Mouse (Mus musculus): ENCODE measurements around the gene Lexm. TPM values are rescaled to one million over a fixed set of nuclear protein-coding genes. Genes with fewer than 3 reads are reported as not detected.

The Lexm gene
- total and polyA plus RNA-seq, 3 experiments, result 0.19 to 0.21 TPM; not detected in 1

DNA sequence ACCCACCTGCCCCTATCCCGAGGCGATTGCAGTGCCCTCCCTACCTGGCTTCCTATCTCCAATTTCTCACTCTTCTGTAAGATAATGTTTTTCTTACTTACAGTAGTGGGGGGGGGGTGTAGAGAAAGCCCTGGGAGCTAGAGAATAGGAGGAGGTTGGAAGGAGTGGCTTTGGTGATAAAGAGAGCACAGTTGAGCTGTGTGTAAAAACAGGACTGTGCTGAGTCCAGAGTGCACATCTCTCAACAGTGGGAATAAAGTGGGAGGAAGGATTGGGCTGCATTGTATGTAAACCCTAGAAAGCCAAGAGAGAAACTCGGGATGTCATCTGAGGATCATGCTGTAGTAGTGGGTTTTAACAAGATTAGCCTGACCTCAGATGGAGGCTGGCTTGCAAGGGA is 68.9 kb downstream of the Lexm start:
- no peaks in the 10 kb centered on the region for H3K36me3 ChIP-seq (replicated peaks in 1 of 2; ENCODE audit: control insufficient read depth in 1 of 2, insufficient read depth in 1 of 2, low read length in 1 of 2)
- no peak overlapping the region for H3K27ac ChIP-seq (ENCODE audit: insufficient read depth, low read depth)
- H3K79me2 ChIP-seq (replicated peaks; ENCODE audit: control insufficient read depth, extremely low read depth, insufficient read depth, poor library complexity, severe bottlenecking), result no peaks in the 10 kb centered on the region
- in situ Hi-C loops (cut with MboI; ENCODE audit: low pct_ligation_motif_present, low pct_unique_long_range_greater_than_20kb, low sequenced_read_pairs) (no loop called here), dilution Hi-C loops (cut with MboI; ENCODE audit: extremely low pct_ligation_motif_present, extremely low pct_unique_long_range_greater_than_20kb, low sequenced_read_pairs) (no loop called here)
- H3K4me3 ChIP-seq (replicated peaks in 1 of 3; ENCODE audit: low read depth in 2 of 3, low read length in 2 of 3, poor library complexity in 1 of 3), result no peak overlapping the region
- H3K27me3 ChIP-seq (replicated peaks), result no peaks in the 10 kb centered on the region
- H3K4me1 ChIP-seq (ENCODE audit: control insufficient read depth in 1 of 2, insufficient read depth in 2 of 2), result peaks cover 0 to 8% of the 10 kb centered on the region in 2 experiments; a peak in 1 of 4 replicates
- no peak for DNase-seq (ENCODE audit: extremely low read depth)
- H3K4me2 ChIP-seq (ENCODE audit: insufficient read depth, low read depth, poor library complexity, severe bottlenecking), result no peak overlapping the region
- H3K9me3 ChIP-seq (replicated peaks; ENCODE audit: low read length), result no peaks in the 10 kb centered on the region
- no peak for TF ChIP-seq TBP (conservative IDR thresholded peaks at IDR 0.05; ENCODE audit: low read depth, low read length)
- TF ChIP-seq BHLHE40 (IDR thresholded peaks at IDR 0.05; ENCODE audit: low read depth, low read length), result no peak
- TF ChIP-seq MXI1 (IDR thresholded peaks at IDR 0.05; ENCODE audit: low read depth, low read length), result no peak
- no peak for TF ChIP-seq CTCF (conservative IDR thresholded peaks at IDR 0.05 in 1 of 2, IDR thresholded peaks at IDR 0.05 in 1 of 2; ENCODE audit: low read depth in 2 of 2, low read length in 2 of 2)
- TF ChIP-seq ZKSCAN1 (IDR thresholded peaks at IDR 0.05; ENCODE audit: borderline replicate concordance, low read depth, low read length), result no peak
- TF ChIP-seq ETS1 (conservative IDR thresholded peaks at IDR 0.05; ENCODE audit: low read depth, low read length), result no peak
- no peak for TF ChIP-seq HCFC1 (IDR thresholded peaks at IDR 0.05; ENCODE audit: low read depth, low read length)
- no peak for TF ChIP-seq IRF4 (IDR thresholded peaks at IDR 0.05; ENCODE audit: low read depth, low read length)
- no peak for TF ChIP-seq CHD2 (IDR thresholded peaks at IDR 0.05; ENCODE audit: low read length)
- no peak for TF ChIP-seq MAZ (IDR thresholded peaks at IDR 0.05; ENCODE audit: low read depth, low read length)
- TF ChIP-seq NELFE (IDR thresholded peaks at IDR 0.05; ENCODE audit: low read depth, low read length), result no peak
- TF ChIP-seq EP300 (IDR thresholded peaks at IDR 0.05; ENCODE audit: low read length), result no peak
- TF ChIP-seq CHD1 (IDR thresholded peaks at IDR 0.05; ENCODE audit: low read depth, low read length), result no peak
- TF ChIP-seq NRF1 (IDR thresholded peaks at IDR 0.05; ENCODE audit: low read depth, low read length), result no peak
- no peak for TF ChIP-seq MYC (IDR thresholded peaks at IDR 0.05; ENCODE audit: low read depth, low read length)
- TF ChIP-seq RCOR1 (conservative IDR thresholded peaks at IDR 0.05; ENCODE audit: low read depth, low read length), result no peak
- no peak for TF ChIP-seq MAX (IDR thresholded peaks at IDR 0.05; ENCODE audit: low read length)
- no peak overlapping the region for H3K9ac ChIP-seq (ENCODE audit: insufficient read depth, low read depth)

DNA sequence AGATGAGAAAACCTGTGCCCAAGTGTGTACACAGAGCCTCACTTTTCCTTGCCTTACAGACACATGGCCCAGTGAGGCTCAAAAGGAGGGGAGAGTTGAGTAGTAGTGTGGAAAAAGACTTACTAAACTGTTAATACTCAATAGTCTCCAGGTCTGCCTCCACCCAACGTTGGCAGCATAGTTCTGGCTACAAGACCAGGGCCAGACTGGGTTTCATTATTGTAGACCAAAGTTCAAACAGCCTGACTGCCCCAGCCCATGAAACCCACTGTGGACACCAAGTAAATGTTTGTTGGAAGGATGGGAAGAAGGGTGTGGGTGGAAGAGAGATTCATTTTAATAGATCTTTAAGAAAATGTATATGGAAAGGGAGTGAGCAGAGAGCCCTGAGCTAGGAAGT is 70.1 kb downstream of the Lexm start:
- no peak for DNase-seq (ENCODE audit: extremely low read depth)
- Histone ChIP-seq H3K36me3 (replicated peaks in 1 of 2; ENCODE audit: control insufficient read depth in 1 of 2, insufficient read depth in 1 of 2, low read length in 1 of 2) (no peaks in the 10 kb centered on the region), H3K79me2 (replicated peaks; ENCODE audit: control insufficient read depth, extremely low read depth, insufficient read depth, poor library complexity, severe bottlenecking) (no peaks in the 10 kb centered on the region), H3K9ac (ENCODE audit: insufficient read depth, low read depth) (no peak overlapping the region), H3K4me3 (replicated peaks in 1 of 3; ENCODE audit: low read depth in 2 of 3, low read length in 2 of 3, poor library complexity in 1 of 3) (no peak overlapping the region), H3K27me3 (replicated peaks) (no peaks in the 10 kb centered on the region), H3K27ac (ENCODE audit: insufficient read depth, low read depth) (no peak overlapping the region), H3K4me2 (ENCODE audit: insufficient read depth, low read depth, poor library complexity, severe bottlenecking) (no peak overlapping the region), H3K4me1 (ENCODE audit: control insufficient read depth in 1 of 2, insufficient read depth in 2 of 2) (peaks cover 0 to 8% of the 10 kb centered on the region in 2 experiments; a peak in 1 of 4 replicates), H3K9me3 (replicated peaks; ENCODE audit: low read length) (no peaks in the 10 kb centered on the region)
- TF ChIP-seq HCFC1 (IDR thresholded peaks at IDR 0.05; ENCODE audit: low read depth, low read length) (no peak), RAD21 (IDR thresholded peaks at IDR 0.05; ENCODE audit: low read depth, low read length) (no peak), MAZ (IDR thresholded peaks at IDR 0.05; ENCODE audit: low read depth, low read length) (no peak), NELFE (IDR thresholded peaks at IDR 0.05; ENCODE audit: low read depth, low read length) (no peak)
- dilution Hi-C loops (cut with MboI; ENCODE audit: extremely low pct_ligation_motif_present, extremely low pct_unique_long_range_greater_than_20kb, low sequenced_read_pairs) (no loop called here), in situ Hi-C loops (cut with MboI; ENCODE audit: low pct_ligation_motif_present, low pct_unique_long_range_greater_than_20kb, low sequenced_read_pairs) (no loop called here)
